Mouse (Mus musculus) heart, adult 2 months (tissue): ENCODE measurements around the gene Grin2a. TPM values are rescaled to one million over a fixed set of nuclear protein-coding genes. Genes with fewer than 3 reads are reported as not detected.

Experiments
- DNase-seq, 2 experiments: peaks; one replicate each; pipeline ENCODE4 v3.0.0; 2021
- H3K27ac ChIP-seq: fragments of 200-600 bp; 2 replicates; pipeline ENCODE4 v1.8.1; 2022
- H3K27me3 ChIP-seq: fragments of 200-500 bp; 2 replicates; pipeline ENCODE4 v1.6.1; 2012; ENCODE audit warnings: mild to moderate bottlenecking, low read length, inconsistent platforms, mixed read lengths; ENCODE audit not compliant: control insufficient read depth, insufficient read depth
- H3K36me3 ChIP-seq: fragments of 200-500 bp; 2 replicates; pipeline ENCODE4 v1.6.1; 2012; ENCODE audit warnings: low read length, inconsistent platforms; ENCODE audit not compliant: control insufficient read depth, insufficient read depth
- H3K4me1 ChIP-seq: fragments of 200-500 bp; 2 replicates; pipeline ENCODE4 v1.6.1; 2011; ENCODE audit warnings: low read length; ENCODE audit not compliant: control insufficient read depth, insufficient read depth
- H3K4me3 ChIP-seq: fragments of 200-600 bp; 2 replicates; pipeline ENCODE4 v1.8.1; 2022
- H3K79me2 ChIP-seq: fragments of 200-500 bp; replicated peaks from 2 replicates; pipeline ENCODE4 v1.6.1; 2012; ENCODE audit warnings: mild to moderate bottlenecking, inconsistent platforms, low read length, moderate library complexity, mixed read lengths; ENCODE audit not compliant: control insufficient read depth, insufficient read depth
- H3K9ac ChIP-seq: fragments of 200-500 bp; 2 replicates; pipeline ENCODE4 v1.6.1; 2012; ENCODE audit warnings: low read depth, mild to moderate bottlenecking, control low read depth, inconsistent platforms, low read length, mixed read lengths
- CTCF ChIP-seq: fragments of 200-600 bp; IDR thresholded peaks from 2 replicates; pipeline ENCODE4 v1.8.1; 2022; ENCODE audit warnings: antibody characterized with exemption, mild to moderate bottlenecking, moderate library complexity
- EP300 ChIP-seq: fragments of 200-500 bp; IDR thresholded peaks from 2 replicates; pipeline ENCODE4 v1.6.1; 2011; ENCODE audit warnings: low read depth, low read length, control low read depth; ENCODE audit not compliant: insufficient read depth
- POLR2A ChIP-seq: fragments of 200-500 bp; IDR thresholded peaks from 2 replicates; pipeline ENCODE4 v1.6.1; 2011; ENCODE audit warnings: mild to moderate bottlenecking, low read depth, low read length, control low read depth; ENCODE audit not compliant: insufficient read depth
- WGBS: fragments of 180-500 bp; shearing (Covaris S2); methylation state at CpG from one replicate; pipeline ENCODE4 v1.1.7; 2018; 5-methylcytosine and 5-hydroxymethylcytosine counted together
- intact Hi-C: fragments of 180-260 bp; cut with DNase I; formaldehyde crosslinking; loops from one replicate; pipeline ENCODE4 v1.15.1; 2025
- polyA plus RNA-seq: library from polyadenylated mRNA; depleted of rRNA; stranded (reverse); fragments of >200 nt; gene quantifications from 2 replicates; pipeline ENCODE4 v1.2.3, GENCODE M21; 2012
- total RNA-seq, 2 experiments: library from RNA; stranded (reverse); gene quantifications; 2 replicates each; pipeline ENCODE4 v1.2.3; 2021

Gene Grin2a
- total and polyA plus RNA-seq, 3 experiments, result 0.02 to 0.10 (median 0.07) TPM

- TF ChIP-seq CTCF (no peak), EP300 (no peak), POLR2A (no peak)
- H3K79me2 ChIP-seq, result no peaks in the 10 kb centered on the region
- H3K4me1 ChIP-seq, result no peaks in the 10 kb centered on the region
- no peaks in the 10 kb centered on the region for H3K27me3 ChIP-seq
- no peak for DNase-seq
- intact Hi-C loops, result no loop called here
- H3K4me3 ChIP-seq, result no peak overlapping the region
- no peaks in the 10 kb centered on the region for H3K36me3 ChIP-seq
- no peak overlapping the region for H3K27ac ChIP-seq
- no peak overlapping the region for H3K9ac ChIP-seq
- WGBS, result 82% methylated on average over 5 of the region's 5 CpGs
Observed at GRCm38 (mm10) chr16:9727603-9728002, 267.8 kb downstream of the Grin2a start.

GRCm38 (mm10) chr16:9725578-9726113, 269.7 kb downstream of the Grin2a start:
- no peaks in the 10 kb centered on the region for H3K27me3 ChIP-seq
- no peak overlapping the region for H3K9ac ChIP-seq
- WGBS, result 65% methylated on average over 7 of the region's 7 CpGs
- intact Hi-C loops, result no loop called here
- no peak for DNase-seq
- TF ChIP-seq CTCF, result no peak
- TF ChIP-seq POLR2A, result no peak
- TF ChIP-seq EP300, result no peak
- no peaks in the 10 kb centered on the region for H3K4me1 ChIP-seq
- H3K27ac ChIP-seq, result no peak overlapping the region
- no peaks in the 10 kb centered on the region for H3K79me2 ChIP-seq
- H3K36me3 ChIP-seq, result no peaks in the 10 kb centered on the region
- no peak overlapping the region for H3K4me3 ChIP-seq

GRCm38 (mm10) chr16:9711398-9711797, 284.0 kb downstream of the Grin2a start:
- TF ChIP-seq POLR2A, result no peak
- no peak for TF ChIP-seq EP300
- TF ChIP-seq CTCF, result no peak
- Histone ChIP-seq H3K27me3 (no peaks in the 10 kb centered on the region), H3K4me1 (no peaks in the 10 kb centered on the region), H3K4me3 (no peak overlapping the region), H3K27ac (no peak overlapping the region), H3K9ac (no peak overlapping the region), H3K36me3 (no peaks in the 10 kb centered on the region), H3K79me2 (no peaks in the 10 kb centered on the region)
- WGBS, result 69% methylated on average over 2 of the region's 2 CpGs
- intact Hi-C loops, result no loop called here
- DNase-seq, result no peak

GRCm38 (mm10) chr16:9709921-9710320, 285.4 kb downstream of the Grin2a start:
- H3K27ac ChIP-seq, result no peak overlapping the region
- DNase-seq, result no peak
- WGBS, result 38% methylated on average over 2 of the region's 2 CpGs
- H3K36me3 ChIP-seq, result no peaks in the 10 kb centered on the region
- H3K79me2 ChIP-seq, result no peaks in the 10 kb centered on the region
- no peak for TF ChIP-seq EP300
- H3K9ac ChIP-seq, result no peak overlapping the region
- intact Hi-C loops, result no loop called here
- H3K4me1 ChIP-seq, result no peaks in the 10 kb centered on the region
- no peaks in the 10 kb centered on the region for H3K27me3 ChIP-seq
- no peak overlapping the region for H3K4me3 ChIP-seq

GRCm38 (mm10) chr16:9697141-9697540, 298.2 kb downstream of the Grin2a start:
- no peak for TF ChIP-seq EP300
- TF ChIP-seq POLR2A, result no peak
- TF ChIP-seq CTCF, result no peak
- 56% methylated on average over 2 of the region's 2 CpGs for WGBS
- intact Hi-C loops, result no loop called here

GRCm38 (mm10) chr16:9694081-9694480, 301.3 kb downstream of the Grin2a start:
- Histone ChIP-seq H3K36me3 (no peaks in the 10 kb centered on the region), H3K4me1 (no peaks in the 10 kb centered on the region), H3K79me2 (no peaks in the 10 kb centered on the region), H3K27ac (no peak overlapping the region), H3K4me3 (no peak overlapping the region), H3K27me3 (no peaks in the 10 kb centered on the region), H3K9ac (no peak overlapping the region)
- 56% methylated on average over 4 of the region's 4 CpGs for WGBS
- DNase-seq, result no peak
- TF ChIP-seq EP300 (no peak), CTCF (no peak), POLR2A (no peak)
- intact Hi-C loops, result no loop called here

More at GRCm38 (mm10) chr16:9697141-9697540, 298.2 kb downstream of the Grin2a start:
- Histone ChIP-seq H3K4me3 (no peak overlapping the region), H3K27me3 (no peaks in the 10 kb centered on the region), H3K79me2 (no peaks in the 10 kb centered on the region), H3K9ac (no peak overlapping the region), H3K27ac (no peak overlapping the region), H3K4me1 (no peaks in the 10 kb centered on the region), H3K36me3 (no peaks in the 10 kb centered on the region)
- no peak for DNase-seq

GRCm38 (mm10) chr16:9688523-9689140, 306.7 kb downstream of the Grin2a start:
- WGBS, result 13% methylated on average over 1 of the region's 1 CpGs
- Histone ChIP-seq H3K79me2 (no peaks in the 10 kb centered on the region), H3K4me1 (no peaks in the 10 kb centered on the region), H3K27ac (no peak overlapping the region), H3K9ac (no peak overlapping the region), H3K27me3 (no peaks in the 10 kb centered on the region), H3K4me3 (no peak overlapping the region), H3K36me3 (no peaks in the 10 kb centered on the region)
- intact Hi-C loops, result no loop called here
- no peak for DNase-seq
- TF ChIP-seq POLR2A (no peak), CTCF (no peak), EP300 (no peak)
